Mouse (Mus musculus) lung, embryonic 14.5 days (tissue): ENCODE results near the gene Ddx43. TPM values are rescaled to one million over a fixed set of nuclear protein-coding genes. Genes with fewer than 3 reads are reported as not detected.

Source experiments
- ATAC-seq: fragments of 200-750 bp; cut with Nextera tagmentation; 2 replicates; pipeline ENCODE4 v1.8.0; 2017; ENCODE audit warnings: mild to moderate bottlenecking, moderate TSS enrichment, moderate library complexity; ENCODE audit not compliant: insufficient read depth
- DNase-seq: peaks from one replicate; pipeline ENCODE4 v3.0.0-alpha.2; 2015
- H3K27ac ChIP-seq: fragments of 300-500 bp; sonication (generic); 2 replicates; pipeline ENCODE4 v1.5.1; 2014; ENCODE audit warnings: low read depth, mild to moderate bottlenecking, moderate library complexity
- H3K27me3 ChIP-seq: fragments of 300-500 bp; sonication (generic); 2 replicates; pipeline ENCODE4 v1.6.1; 2014; ENCODE audit warnings: low read length, control low read depth; ENCODE audit not compliant: insufficient read depth
- H3K36me3 ChIP-seq: fragments of 300-500 bp; sonication (generic); 2 replicates; pipeline ENCODE4 v1.6.1; 2014; ENCODE audit warnings: control low read depth; ENCODE audit not compliant: insufficient read depth
- H3K4me1 ChIP-seq: fragments of 300-500 bp; sonication (generic); 2 replicates; pipeline ENCODE4 v1.6.1; 2014; ENCODE audit warnings: antibody characterized with exemption, control low read depth; ENCODE audit not compliant: insufficient read depth
- H3K4me2 ChIP-seq: fragments of 300-500 bp; sonication (generic); 2 replicates; pipeline ENCODE4 v1.6.1; 2014; ENCODE audit warnings: mild to moderate bottlenecking
- H3K4me3 ChIP-seq: fragments of 300-500 bp; sonication (generic); 2 replicates; pipeline ENCODE4 v1.5.1; 2014; ENCODE audit warnings: low read depth, low read length
- H3K9ac ChIP-seq: fragments of 300-500 bp; sonication (generic); 2 replicates; pipeline ENCODE4 v1.6.1; 2014
- H3K9me3 ChIP-seq: fragments of 300-500 bp; sonication (generic); 2 replicates; pipeline ENCODE4 v1.6.1; 2016; ENCODE audit warnings: low read depth, low read length, control low read depth
- CTCF ChIP-seq: IDR thresholded peaks from 2 replicates; pipeline ENCODE4 v1.5.1; 2016; ENCODE audit warnings: antibody characterized with exemption, low read depth
- WGBS: fragments of 180-500 bp; shearing (Covaris S2); extraction: QIAGEN DNeasy Blood & Tissue Kit; methylation state at CpG from one replicate; pipeline ENCODE4 v1.1.7; 2014; 5-methylcytosine and 5-hydroxymethylcytosine counted together
- polyA plus RNA-seq: library from polyadenylated mRNA; unstranded; fragments of >200 nt; fragmentation: Nextera tagmentation; extraction: Ambion mirVana; gene quantifications from 2 replicates; pipeline ENCODE4 v1.2.1, GENCODE M21; 2014

Gene Ddx43
- polyA plus RNA-seq, 1 experiment from 2014 or later, result 0.18 TPM

- H3K4me3 ChIP-seq, result peak within 1 kb of the TSS; percentile 54
- H3K27ac ChIP-seq, result no peak within 1 kb of the TSS
- no peak for TF ChIP-seq CTCF
- H3K36me3 ChIP-seq, result no peaks in the 10 kb centered on the region
- peak within 1 kb of the TSS; percentile 86 for H3K4me2 ChIP-seq
- under 1% methylated on average over 81 of the region's 81 CpGs for WGBS
- H3K4me1 ChIP-seq, result no peaks in the 10 kb centered on the region
- peaks cover 57% of the 10 kb centered on the region for H3K27me3 ChIP-seq
- ATAC-seq, result peak; percentile 74
- peak within 1 kb of the TSS; percentile 59 for H3K9ac ChIP-seq
- peak; percentile 76 for DNase-seq
- H3K9me3 ChIP-seq, result no peaks in the 10 kb centered on the region
Measured at GRCm38 (mm10) chr9:78442579-78443392, 47.2 kb downstream of the Ddx43 start, which contains the start of gene Cgas. Cgas (minus strand) TSS chr9:78443237.

GRCm38 (mm10) chr9:78447606-78447972, 52.0 kb downstream of the Ddx43 start:
- 34% methylated on average over 9 of the region's 9 CpGs for WGBS

GRCm38 (mm10) chr9:78447973-78448873, 52.6 kb downstream of the Ddx43 start, which contains the start of the genes Mto1 and Gm17324:
Mto1 (plus strand) TSS chr9:78448208.
Gm17324 (minus strand) TSS chr9:78448786.
- Histone ChIP-seq H3K27ac (peak within 1 kb of the TSS; percentile 92), H3K36me3 (peaks cover 20% of the 10 kb centered on the region), H3K4me2 (peak within 1 kb of the TSS; percentile 80), H3K9ac (peak within 1 kb of the TSS; percentile 91), H3K27me3 (peaks cover 24% of the 10 kb centered on the region), H3K4me3 (peak within 1 kb of the TSS; percentile 99), H3K4me1 (peaks cover 6% of the 10 kb centered on the region), H3K9me3 (no peaks in the 10 kb centered on the region)
- DNase-seq (peak; percentile 97), ATAC-seq (peak; percentile 94)
- 0 out of 2 replicates have a peak, but pooled peaks have one; percentile 3 for TF ChIP-seq CTCF
- under 1% methylated on average over 95 of the region's 96 CpGs for WGBS

More at GRCm38 (mm10) chr9:78447606-78447972, 52.0 kb downstream of the Ddx43 start:
- DNase-seq, result no peak
- Histone ChIP-seq H3K36me3 (peaks cover 14% of the 10 kb centered on the region), H3K4me2 (peak overlapping the region; percentile 80), H3K27ac (no peak overlapping the region), H3K4me1 (peaks cover 6% of the 10 kb centered on the region), H3K9ac (peak overlapping the region; percentile 91), H3K27me3 (peaks cover 30% of the 10 kb centered on the region), H3K9me3 (no peaks in the 10 kb centered on the region), H3K4me3 (peak overlapping the region; percentile 99)
- TF ChIP-seq CTCF, result no peak
- peak; percentile 37; the same call in 1 of the 2 replicates for ATAC-seq

- Histone ChIP-seq H3K4me3 (no peak overlapping the region), H3K4me1 (peaks cover 6% of the 10 kb centered on the region), H3K4me2 (no peak overlapping the region), H3K27me3 (0 out of 2 replicates have a peak, but pooled peaks cover 5% of the 10 kb centered on the region), H3K27ac (no peak overlapping the region), H3K36me3 (peaks cover 34% of the 10 kb centered on the region), H3K9ac (no peak overlapping the region), H3K9me3 (no peaks in the 10 kb centered on the region)
- ATAC-seq (no peak), DNase-seq (no peak)
- 76% methylated on average over 5 of the region's 5 CpGs for WGBS
- no peak for TF ChIP-seq CTCF
Measured at GRCm38 (mm10) chr9:78450404-78450803, 54.8 kb downstream of the Ddx43 start.

GRCm38 (mm10) chr9:78451382-78451781, 55.8 kb downstream of the Ddx43 start:
- H3K27ac ChIP-seq, result no peak overlapping the region
- H3K9ac ChIP-seq, result no peak overlapping the region
- H3K4me1 ChIP-seq, result peaks cover 6% of the 10 kb centered on the region
- ATAC-seq (no peak), DNase-seq (no peak)
- no peak overlapping the region for H3K4me3 ChIP-seq
- TF ChIP-seq CTCF, result no peak
- H3K27me3 ChIP-seq, result no peaks in the 10 kb centered on the region
- WGBS, result 71% methylated on average over 4 of the region's 4 CpGs
- H3K9me3 ChIP-seq, result no peaks in the 10 kb centered on the region
- peaks cover 34% of the 10 kb centered on the region for H3K36me3 ChIP-seq
- H3K4me2 ChIP-seq, result no peak overlapping the region

- DNase-seq (no peak), ATAC-seq (no peak)
- H3K27me3 ChIP-seq, result no peaks in the 10 kb centered on the region
- peaks cover 68% of the 10 kb centered on the region for H3K36me3 ChIP-seq
- no peak overlapping the region for H3K4me2 ChIP-seq
- H3K27ac ChIP-seq, result no peak overlapping the region
- no peaks in the 10 kb centered on the region for H3K4me1 ChIP-seq
- H3K9me3 ChIP-seq, result no peaks in the 10 kb centered on the region
- no peak overlapping the region for H3K4me3 ChIP-seq
- WGBS, result 87% methylated on average over 8 of the region's 8 CpGs
- TF ChIP-seq CTCF, result no peak
- H3K9ac ChIP-seq, result no peak overlapping the region
Measured at GRCm38 (mm10) chr9:78457026-78457425, 61.4 kb downstream of the Ddx43 start.
